Mouse (Mus musculus): Measurements from ENCODE around the gene Tenm2.

The Tenm2 gene

DNA sequence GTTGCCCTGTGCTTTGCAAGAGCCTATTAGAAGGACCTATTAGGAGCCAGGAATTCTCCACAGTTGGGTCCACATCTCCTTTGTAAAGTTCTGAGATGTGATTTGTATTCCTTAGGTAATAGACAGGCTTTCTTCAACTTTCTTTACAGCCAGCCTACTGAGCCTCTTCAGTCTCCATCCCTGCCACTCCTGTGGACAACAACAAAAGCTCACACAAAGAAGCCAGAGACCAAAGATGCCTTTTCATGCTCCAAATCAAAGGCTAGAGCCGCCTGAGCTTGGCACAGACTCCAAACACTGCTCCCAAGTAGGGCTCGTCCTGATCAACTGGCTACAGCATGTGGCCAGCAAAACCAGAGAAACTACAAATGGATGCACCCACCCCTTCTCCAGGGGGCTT lies 333.5 kb downstream of the Tenm2 start:
- no peak for DNase-seq (ENCODE audit: low read depth, low spot score)
- H3K27me3 ChIP-seq (ENCODE audit: control insufficient read depth, insufficient read depth, low read length, poor library complexity, severe bottlenecking) = no peaks in the 10 kb centered on the region
- H3K36me3 ChIP-seq (ENCODE audit: control insufficient read depth, insufficient read depth, low read length, poor library complexity, severe bottlenecking) = no peaks in the 10 kb centered on the region

DNA sequence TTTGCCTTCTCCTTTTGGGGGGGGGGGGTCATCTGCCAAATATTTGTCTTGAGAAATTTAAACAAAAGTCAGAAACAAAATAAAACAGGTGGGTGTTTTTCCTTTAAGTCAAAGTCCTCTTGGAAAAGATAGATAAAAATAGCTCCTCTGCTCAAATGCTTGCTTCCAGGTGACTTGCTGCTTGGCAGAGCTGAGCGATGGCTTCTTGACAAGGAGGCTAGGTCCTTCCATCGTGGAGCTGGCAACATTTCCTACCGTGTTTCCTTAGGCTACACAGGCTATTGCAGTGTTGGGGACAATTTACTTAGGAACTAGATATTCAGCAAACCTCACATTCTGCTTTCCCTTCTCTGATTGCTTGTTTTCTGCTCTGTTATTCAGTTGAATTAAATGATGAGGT lies 342.7 kb downstream of the Tenm2 start:
- Histone ChIP-seq H3K27me3 (ENCODE audit: control insufficient read depth, insufficient read depth, low read length, poor library complexity, severe bottlenecking) (no peaks in the 10 kb centered on the region), H3K36me3 (ENCODE audit: control insufficient read depth, insufficient read depth, low read length, poor library complexity, severe bottlenecking) (no peaks in the 10 kb centered on the region)
- no peak for DNase-seq (ENCODE audit: low read depth, low spot score)

DNA sequence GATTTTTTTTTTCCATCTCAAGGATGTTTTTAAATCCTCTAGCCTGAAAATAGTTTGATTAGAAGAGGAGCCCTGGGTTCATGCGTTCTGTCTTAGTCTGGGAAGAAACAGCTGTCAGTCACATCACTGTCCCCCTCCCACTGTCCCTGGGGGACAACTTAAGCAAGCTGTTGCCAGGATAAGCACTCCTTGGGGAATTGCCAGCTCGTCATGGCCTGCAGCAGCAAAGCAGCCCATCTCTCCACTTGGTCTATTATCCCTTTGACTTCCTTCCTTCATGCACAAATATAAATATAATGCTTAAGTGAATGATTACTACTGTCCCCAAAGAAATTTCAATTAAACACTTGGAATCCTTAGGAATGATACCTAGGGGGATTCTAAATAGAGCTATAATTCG lies 344.7 kb downstream of the Tenm2 start:
- H3K27me3 ChIP-seq (ENCODE audit: control insufficient read depth, insufficient read depth, low read length, poor library complexity, severe bottlenecking) = no peaks in the 10 kb centered on the region
- H3K36me3 ChIP-seq (ENCODE audit: control insufficient read depth, insufficient read depth, low read length, poor library complexity, severe bottlenecking) = no peaks in the 10 kb centered on the region
- no peak for DNase-seq (ENCODE audit: low read depth, low spot score)

DNA sequence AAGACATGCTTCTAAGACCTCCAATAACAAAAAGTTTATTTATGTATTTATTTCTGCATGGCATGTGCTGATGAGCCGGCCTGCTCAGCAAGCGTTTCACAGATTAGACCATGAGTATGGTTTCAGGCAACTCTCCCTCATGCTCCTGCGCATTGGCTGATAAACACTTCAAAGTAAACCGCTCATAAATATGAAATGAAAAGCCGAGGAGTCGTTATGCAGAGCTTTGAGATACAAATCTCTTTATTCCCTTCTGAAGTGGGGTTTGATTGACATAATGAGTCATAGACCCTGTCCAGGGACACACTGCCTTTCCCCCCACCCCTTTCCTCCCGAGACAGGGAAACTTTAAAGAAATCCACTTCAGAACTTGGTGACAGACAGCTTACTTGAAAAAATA lies 348.3 kb downstream of the Tenm2 start:
- Histone ChIP-seq H3K36me3 (ENCODE audit: control insufficient read depth, insufficient read depth, low read length, poor library complexity, severe bottlenecking) (no peaks in the 10 kb centered on the region), H3K27me3 (ENCODE audit: control insufficient read depth, insufficient read depth, low read length, poor library complexity, severe bottlenecking) (no peaks in the 10 kb centered on the region)
- DNase-seq (ENCODE audit: low read depth, low spot score) = no peak

DNA sequence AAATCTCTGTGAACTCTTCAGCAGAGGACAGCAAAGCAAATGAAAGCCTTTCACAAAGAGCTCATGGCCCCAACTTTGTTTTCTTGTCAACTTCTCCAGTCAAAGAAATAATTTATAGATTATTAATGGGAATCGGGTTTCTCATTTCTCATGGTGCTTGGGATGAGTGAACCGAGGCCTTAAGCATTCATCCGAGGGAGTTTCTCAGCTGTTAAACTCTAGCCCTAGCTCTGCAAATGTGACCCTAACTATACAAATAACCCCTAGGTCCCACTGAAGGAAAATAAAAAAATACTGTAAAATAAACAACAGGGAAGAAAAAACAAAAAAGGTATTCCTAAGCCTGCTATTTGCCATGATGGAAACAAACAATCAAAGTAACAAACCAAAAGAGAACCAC lies 349.6 kb downstream of the Tenm2 start:
- Histone ChIP-seq H3K36me3 (ENCODE audit: control insufficient read depth, insufficient read depth, low read length, poor library complexity, severe bottlenecking) (no peaks in the 10 kb centered on the region), H3K27me3 (ENCODE audit: control insufficient read depth, insufficient read depth, low read length, poor library complexity, severe bottlenecking) (no peaks in the 10 kb centered on the region)
- DNase-seq (ENCODE audit: low read depth, low spot score) = no peak

DNA sequence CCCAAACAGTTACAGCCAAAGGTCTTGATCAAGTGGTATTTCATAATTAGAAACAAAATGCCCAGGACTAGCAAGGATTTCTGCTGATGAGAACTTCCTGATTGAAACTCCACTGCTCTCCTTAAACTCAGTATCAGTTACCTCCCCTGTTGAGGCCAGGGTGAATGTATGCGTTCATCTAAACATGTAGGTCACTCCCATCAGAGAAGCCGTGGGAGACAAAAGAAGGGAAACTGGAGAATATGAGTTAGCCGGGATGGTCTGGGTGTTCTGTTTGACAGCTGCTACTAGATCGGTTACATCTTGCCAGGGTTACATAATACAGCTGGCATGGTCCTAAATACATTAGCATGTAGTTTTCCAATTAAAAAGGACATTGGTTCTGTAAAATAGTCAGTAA lies 362.8 kb downstream of the Tenm2 start:
- no peaks in the 10 kb centered on the region for H3K36me3 ChIP-seq (ENCODE audit: control insufficient read depth, insufficient read depth, low read length, poor library complexity, severe bottlenecking)
- no peaks in the 10 kb centered on the region for H3K27me3 ChIP-seq (ENCODE audit: control insufficient read depth, insufficient read depth, low read length, poor library complexity, severe bottlenecking)
- no peak for DNase-seq (ENCODE audit: low read depth, low spot score)

DNA sequence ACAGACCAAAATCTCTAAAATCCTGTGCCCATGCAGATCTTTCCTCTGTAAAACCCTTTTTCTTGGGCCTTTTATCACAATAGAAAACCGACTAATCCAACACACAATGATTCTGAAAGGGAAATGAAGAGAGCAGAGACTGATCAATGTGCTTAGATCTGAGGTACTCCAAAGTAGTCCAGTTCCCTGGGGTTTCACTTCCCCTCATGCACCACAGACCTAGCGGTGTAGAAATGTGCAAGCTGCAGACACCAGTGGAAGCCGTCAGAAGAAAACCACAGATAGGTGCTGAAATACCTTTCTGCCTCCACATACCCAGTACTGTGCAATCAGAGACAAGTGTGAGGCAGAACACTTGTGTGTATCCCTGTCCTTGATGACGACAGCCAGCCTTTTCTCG lies 365.2 kb downstream of the Tenm2 start:
- DNase-seq (ENCODE audit: low read depth, low spot score) = no peak
- no peaks in the 10 kb centered on the region for H3K27me3 ChIP-seq (ENCODE audit: control insufficient read depth, insufficient read depth, low read length, poor library complexity, severe bottlenecking)
- H3K36me3 ChIP-seq (ENCODE audit: control insufficient read depth, insufficient read depth, low read length, poor library complexity, severe bottlenecking) = no peaks in the 10 kb centered on the region

DNA sequence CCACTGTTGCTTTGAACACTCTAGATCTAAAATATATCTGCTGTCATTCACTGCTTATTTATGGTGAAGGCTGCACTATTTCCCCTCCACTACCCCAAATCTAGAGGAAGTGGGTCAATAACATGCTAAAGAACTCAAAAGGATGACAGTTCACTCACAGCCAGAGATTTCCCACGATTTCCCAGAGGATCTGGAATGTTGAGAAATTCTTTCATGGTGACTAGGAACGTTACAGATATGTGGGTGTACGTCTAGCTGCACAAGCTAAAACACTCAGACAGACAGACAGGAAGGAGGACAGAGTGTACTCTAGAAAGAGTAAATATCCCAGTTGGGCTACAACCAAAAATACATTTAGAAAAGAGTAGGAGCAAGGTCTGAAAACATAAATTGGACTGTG lies 384.1 kb downstream of the Tenm2 start:
- DNase-seq (ENCODE audit: low read depth, low spot score) = no peak
- no peaks in the 10 kb centered on the region for H3K36me3 ChIP-seq (ENCODE audit: control insufficient read depth, insufficient read depth, low read length, poor library complexity, severe bottlenecking)
- no peaks in the 10 kb centered on the region for H3K27me3 ChIP-seq (ENCODE audit: control insufficient read depth, insufficient read depth, low read length, poor library complexity, severe bottlenecking)

DNA sequence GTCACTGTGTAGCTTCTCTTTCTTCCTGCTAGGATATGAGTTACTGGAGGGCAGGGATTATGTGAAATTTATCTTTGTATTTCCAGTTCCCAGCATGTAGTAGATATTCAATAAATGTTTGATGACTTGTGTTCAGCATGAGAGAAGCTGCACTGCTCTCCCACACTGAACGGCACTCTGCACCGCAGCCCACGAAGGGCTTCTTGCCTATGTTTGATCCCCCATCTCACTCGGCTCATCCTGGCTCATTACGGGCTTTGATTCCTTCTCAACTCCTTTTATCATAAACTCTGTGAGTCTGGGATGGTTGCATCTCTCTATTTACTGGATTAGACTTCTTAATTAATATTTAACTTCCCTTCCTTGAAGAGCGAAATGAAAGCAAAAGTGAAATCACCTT lies 388.3 kb downstream of the Tenm2 start:
- no peak for DNase-seq (ENCODE audit: low read depth, low spot score)
- Histone ChIP-seq H3K36me3 (ENCODE audit: control insufficient read depth, insufficient read depth, low read length, poor library complexity, severe bottlenecking) (no peaks in the 10 kb centered on the region), H3K27me3 (ENCODE audit: control insufficient read depth, insufficient read depth, low read length, poor library complexity, severe bottlenecking) (no peaks in the 10 kb centered on the region)

DNA sequence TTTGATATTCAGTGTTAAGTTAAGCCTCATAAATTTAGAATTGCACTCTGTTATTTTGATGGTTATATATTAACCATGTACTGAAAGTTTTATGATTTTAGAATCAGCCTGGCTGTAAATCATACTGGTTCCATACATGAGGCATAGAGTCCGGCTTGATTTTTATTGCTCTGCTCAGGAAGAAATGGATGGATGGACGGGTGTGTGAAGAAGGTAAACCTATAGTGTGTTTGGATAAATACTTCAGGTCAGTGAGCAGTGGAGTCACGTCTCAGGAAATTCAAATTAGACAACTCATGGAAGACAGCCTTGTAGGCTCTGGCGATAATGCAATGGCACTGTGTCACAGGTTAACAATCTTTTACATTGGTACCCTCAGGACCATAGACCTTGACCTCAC lies 402.9 kb downstream of the Tenm2 start:
- DNase-seq (ENCODE audit: low read depth, low spot score) = no peak
- Histone ChIP-seq H3K36me3 (ENCODE audit: control insufficient read depth, insufficient read depth, low read length, poor library complexity, severe bottlenecking) (no peaks in the 10 kb centered on the region), H3K27me3 (ENCODE audit: control insufficient read depth, insufficient read depth, low read length, poor library complexity, severe bottlenecking) (no peaks in the 10 kb centered on the region)

DNA sequence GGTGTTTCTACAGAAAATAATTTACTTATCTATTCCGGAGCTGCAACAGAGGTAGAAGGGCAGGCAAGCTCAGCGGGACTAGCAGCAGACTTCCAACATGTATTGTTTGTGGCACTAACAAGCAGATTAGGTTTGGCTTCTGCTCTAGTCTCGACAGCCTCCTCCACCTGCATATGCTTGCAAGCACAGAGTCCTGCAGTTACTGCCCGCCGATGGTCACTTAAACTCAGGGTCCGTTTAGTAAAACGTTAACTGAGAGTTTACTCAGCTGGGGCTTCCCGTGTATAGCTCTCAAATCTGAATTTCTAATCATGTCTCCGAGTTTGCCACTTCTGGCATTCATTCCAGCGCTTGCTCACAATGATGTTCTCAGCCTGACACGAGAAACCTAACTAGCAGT lies 404.3 kb downstream of the Tenm2 start:
- DNase-seq (ENCODE audit: low read depth, low spot score) = no peak
- Histone ChIP-seq H3K36me3 (ENCODE audit: control insufficient read depth, insufficient read depth, low read length, poor library complexity, severe bottlenecking) (no peaks in the 10 kb centered on the region), H3K27me3 (ENCODE audit: control insufficient read depth, insufficient read depth, low read length, poor library complexity, severe bottlenecking) (no peaks in the 10 kb centered on the region)

DNA sequence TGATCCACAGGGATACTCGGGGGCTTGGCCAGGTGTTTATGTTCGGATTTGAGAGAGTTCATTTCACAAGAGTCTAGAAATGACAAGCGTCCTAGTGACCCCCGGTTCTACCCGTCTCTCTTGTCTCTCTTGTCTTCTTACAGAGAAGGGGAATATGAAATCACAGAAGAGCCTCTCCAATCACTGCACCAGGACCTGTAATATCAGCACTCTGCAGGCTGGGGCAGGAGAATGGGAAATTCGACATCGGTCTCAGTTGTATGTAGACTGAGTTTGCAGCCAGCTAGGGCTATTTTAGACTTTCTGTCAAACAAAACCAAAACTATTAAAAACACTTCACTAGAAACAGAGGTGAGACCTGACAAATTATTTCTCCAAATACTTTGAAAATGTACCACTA lies 411.1 kb downstream of the Tenm2 start:
- Histone ChIP-seq H3K36me3 (ENCODE audit: control insufficient read depth, insufficient read depth, low read length, poor library complexity, severe bottlenecking) (no peaks in the 10 kb centered on the region), H3K27me3 (ENCODE audit: control insufficient read depth, insufficient read depth, low read length, poor library complexity, severe bottlenecking) (no peaks in the 10 kb centered on the region)
- no peak for DNase-seq (ENCODE audit: low read depth, low spot score)

DNA sequence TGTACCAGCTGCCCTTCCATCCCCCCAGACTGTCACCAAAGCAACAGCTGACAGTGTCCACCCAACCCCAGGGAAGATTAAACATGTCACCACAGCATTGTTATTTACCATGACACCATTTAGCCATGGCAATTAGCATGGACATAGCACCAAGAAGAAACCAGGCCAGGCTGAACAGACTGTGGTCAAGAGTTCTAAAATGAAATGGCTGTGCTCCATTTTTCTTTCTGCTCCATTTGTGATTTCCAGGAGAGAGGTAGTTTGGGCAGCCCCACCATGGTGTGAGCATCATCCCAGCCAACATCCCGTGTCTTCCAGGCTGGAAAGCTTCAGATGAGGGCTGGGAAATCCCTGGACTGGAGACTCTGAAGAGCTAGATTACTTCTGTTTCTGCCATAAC lies 431.1 kb downstream of the Tenm2 start:
- Histone ChIP-seq H3K36me3 (ENCODE audit: control insufficient read depth, insufficient read depth, low read length, poor library complexity, severe bottlenecking) (no peaks in the 10 kb centered on the region), H3K27me3 (ENCODE audit: control insufficient read depth, insufficient read depth, low read length, poor library complexity, severe bottlenecking) (no peaks in the 10 kb centered on the region)
- no peak for DNase-seq (ENCODE audit: low read depth, low spot score)

DNA sequence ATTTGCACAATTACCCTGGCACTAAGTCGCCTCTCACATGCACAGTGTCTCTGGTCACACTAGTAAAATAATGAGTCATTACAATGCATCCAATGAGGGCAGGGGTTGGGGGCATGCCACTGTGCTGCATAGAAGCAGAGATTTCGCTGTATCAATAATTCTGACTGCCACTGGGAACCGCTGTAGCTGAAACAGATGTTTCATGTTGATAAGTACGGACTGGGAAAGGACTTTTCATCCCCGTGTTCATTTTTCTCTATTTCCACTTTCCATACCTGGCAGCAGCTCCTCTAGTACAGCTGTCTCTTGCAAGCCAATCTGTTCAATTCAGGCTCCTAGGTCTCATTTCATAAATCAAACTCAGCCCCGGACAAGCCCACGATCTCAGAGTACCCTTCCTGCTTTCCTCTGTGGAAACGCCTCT lies 433.5 kb downstream of the Tenm2 start:
- Histone ChIP-seq H3K27me3 (ENCODE audit: control insufficient read depth, insufficient read depth, low read length, poor library complexity, severe bottlenecking) (no peaks in the 10 kb centered on the region), H3K36me3 (ENCODE audit: control insufficient read depth, insufficient read depth, low read length, poor library complexity, severe bottlenecking) (no peaks in the 10 kb centered on the region)
- DNase-seq (ENCODE audit: low read depth, low spot score) = no peak

DNA sequence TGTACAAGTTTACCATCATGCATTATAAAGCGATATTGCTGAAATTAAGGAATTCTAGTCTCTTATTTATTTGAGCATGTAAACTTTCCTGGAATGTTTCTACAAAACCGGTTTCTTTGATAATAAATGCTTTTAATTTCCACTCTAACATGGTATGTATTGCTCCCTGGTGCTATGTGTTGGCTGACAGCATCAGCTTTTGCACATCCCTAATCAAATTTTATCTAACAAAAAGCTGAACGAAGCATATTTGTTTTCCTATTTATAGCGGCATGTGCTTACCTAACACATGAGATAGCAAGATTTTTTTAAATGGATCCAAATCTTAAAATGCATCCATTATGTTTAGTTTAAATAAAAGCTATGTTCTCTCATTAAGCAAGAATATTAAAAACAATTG lies 434.1 kb downstream of the Tenm2 start:
- DNase-seq (ENCODE audit: low read depth, low spot score) = no peak
- no peaks in the 10 kb centered on the region for H3K27me3 ChIP-seq (ENCODE audit: control insufficient read depth, insufficient read depth, low read length, poor library complexity, severe bottlenecking)
- H3K36me3 ChIP-seq (ENCODE audit: control insufficient read depth, insufficient read depth, low read length, poor library complexity, severe bottlenecking) = no peaks in the 10 kb centered on the region

DNA sequence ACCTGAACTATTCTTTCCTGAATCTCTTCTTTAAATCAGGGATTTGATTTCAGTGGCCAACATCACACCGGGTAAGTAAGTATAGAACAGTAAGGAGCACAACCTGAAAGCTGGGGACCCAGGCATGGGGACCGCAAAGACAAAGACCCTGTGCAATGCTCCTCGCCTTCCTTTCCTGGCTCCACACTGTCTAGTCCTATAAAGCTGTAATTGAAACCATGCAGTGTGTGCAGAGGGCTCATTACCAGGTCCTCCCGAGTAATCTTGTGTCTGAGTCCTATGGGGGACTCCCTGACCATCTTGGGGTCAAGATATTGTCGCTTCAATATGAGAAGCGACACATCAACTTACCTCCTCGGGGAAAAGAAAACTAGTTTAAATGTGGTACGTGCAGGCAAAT lies 436.4 kb downstream of the Tenm2 start:
- Histone ChIP-seq H3K27me3 (ENCODE audit: control insufficient read depth, insufficient read depth, low read length, poor library complexity, severe bottlenecking) (no peaks in the 10 kb centered on the region), H3K36me3 (ENCODE audit: control insufficient read depth, insufficient read depth, low read length, poor library complexity, severe bottlenecking) (no peaks in the 10 kb centered on the region)
- DNase-seq (ENCODE audit: low read depth, low spot score) = no peak

DNA sequence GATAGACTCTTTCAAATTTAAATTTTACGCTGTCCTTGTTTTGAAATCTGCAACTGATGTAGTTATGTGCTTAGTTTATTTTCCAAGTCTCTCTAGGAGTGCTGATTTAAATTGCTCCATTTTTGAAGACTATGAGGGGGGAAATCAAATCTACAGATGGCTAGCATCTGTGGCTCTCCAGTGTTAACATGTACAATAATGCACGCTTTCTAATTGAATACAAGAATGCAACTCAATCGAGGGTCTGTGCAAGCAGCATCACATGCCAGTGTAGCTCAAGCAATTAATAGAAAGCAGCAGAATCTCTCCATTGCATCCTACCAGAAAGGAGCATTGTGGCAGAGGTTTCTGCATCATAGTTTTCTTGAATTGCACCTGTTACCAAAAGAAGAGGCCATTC lies 477.8 kb downstream of the Tenm2 start:
- H3K27me3 ChIP-seq (ENCODE audit: control insufficient read depth, insufficient read depth, low read length, poor library complexity, severe bottlenecking) = no peaks in the 10 kb centered on the region
- DNase-seq (ENCODE audit: low read depth, low spot score) = no peak
- H3K36me3 ChIP-seq (ENCODE audit: control insufficient read depth, insufficient read depth, low read length, poor library complexity, severe bottlenecking) = no peaks in the 10 kb centered on the region
